Mouse (Mus musculus) E14TG2a.4 (cell line): Measurements from ENCODE around the gene Lgi2.

Source experiments
- CTCF ChIP-seq: conservative IDR thresholded peaks from 2 replicates; pipeline ENCODE4 v1.5.1; 2014; ENCODE audit warnings: low read length
- NANOG ChIP-seq: IDR thresholded peaks from 2 replicates; pipeline ENCODE4 v1.6.1; 2014; ENCODE audit warnings: borderline replicate concordance, low read length, mixed read lengths
- POU5F1 ChIP-seq: IDR thresholded peaks from 2 replicates; pipeline ENCODE4 v1.6.1; 2014; ENCODE audit warnings: low read length, borderline replicate concordance

DNA sequence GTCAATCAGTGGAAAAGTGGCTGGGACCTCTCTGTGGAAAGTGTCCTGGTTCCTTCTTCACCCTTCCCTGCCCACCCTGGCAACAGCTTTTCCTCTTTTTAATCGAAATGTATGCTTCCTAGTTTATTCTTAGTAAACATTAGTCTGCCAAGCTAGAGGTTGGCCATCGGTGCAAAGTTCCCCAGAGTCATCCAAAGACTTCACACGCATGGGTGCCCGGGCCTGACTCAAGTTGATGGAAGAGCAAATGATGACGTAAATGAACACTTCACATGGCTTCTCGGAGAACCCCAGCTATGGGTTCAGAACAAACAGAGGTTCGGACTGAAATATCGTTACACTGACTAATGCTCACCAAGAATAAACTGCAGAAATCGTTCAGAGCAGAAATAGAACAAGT is 24.4 kb upstream of the Lgi2 start:
- no peak for TF ChIP-seq CTCF
- no peak for TF ChIP-seq POU5F1
- TF ChIP-seq NANOG: no peak
